Mouse (Mus musculus): ENCODE measurements at regions not wholly inside any gene's neighbourhood (a gene's known extent, or its start where the extent isn't known, plus 50 kb on each side); places are given as distances from the start of the nearest gene placed in this dataset.

DNA sequence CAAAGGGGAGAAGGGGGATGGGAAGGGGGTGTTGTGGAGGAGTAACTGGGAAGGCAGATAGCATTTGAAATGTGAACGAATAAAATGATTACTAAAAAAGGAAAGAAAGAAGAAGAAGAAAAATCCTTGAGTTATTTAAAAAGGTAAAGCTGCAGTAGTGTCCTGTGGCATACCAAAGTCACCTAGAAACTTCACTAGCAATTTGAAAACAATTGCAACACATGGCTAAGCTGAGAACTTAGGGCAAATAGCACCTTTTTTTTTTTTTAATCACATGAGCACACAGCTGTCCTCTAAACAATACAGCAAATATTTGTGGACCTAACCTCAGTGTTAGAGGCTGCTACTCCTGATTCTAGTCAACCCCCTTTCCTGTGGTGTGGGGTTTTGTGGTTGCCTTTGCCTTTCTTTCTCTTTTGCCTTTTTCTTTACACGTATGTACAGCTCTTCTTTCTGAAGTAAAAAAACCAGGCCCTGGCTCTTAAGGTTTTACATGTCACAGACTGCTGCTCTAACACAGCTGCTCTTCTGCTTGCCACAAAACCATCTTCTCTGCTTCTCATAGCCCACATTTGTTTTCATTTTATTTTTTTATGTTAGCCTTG is 71.6 kb upstream of the Ctsc start:
- H3K9ac ChIP-seq (ENCODE audit: low read depth, low read length) = no peak overlapping the region
- no peaks in the 10 kb centered on the region for H3K4me1 ChIP-seq (ENCODE audit: control insufficient read depth, insufficient read depth, low read length)
- 39% methylated on average over 2 of the region's 2 CpGs for WGBS
- H3K36me3 ChIP-seq (ENCODE audit: control insufficient read depth, insufficient read depth, low read length) = no peaks in the 10 kb centered on the region
- H3K27me3 ChIP-seq (ENCODE audit: control insufficient read depth, insufficient read depth, low read length) = no peaks in the 10 kb centered on the region
- no peak for DNase-seq
- intact Hi-C loops (cut with DNase I) = no loop called here
- H3K4me3 ChIP-seq = no peak overlapping the region
- peak overlapping the region; percentile 17; the same call in 1 of the 2 replicates for H3K27ac ChIP-seq
- TF ChIP-seq POLR2A (IDR thresholded peaks at IDR 0.05; ENCODE audit: insufficient read depth, low read depth, low read length) (no peak), CTCF (IDR thresholded peaks at IDR 0.05) (no peak), EP300 (IDR thresholded peaks at IDR 0.05; ENCODE audit: insufficient read depth, low read depth, low read length) (no peak)
- no peaks in the 10 kb centered on the region for H3K79me2 ChIP-seq (replicated peaks; ENCODE audit: control insufficient read depth, insufficient read depth, low read length)

DNA sequence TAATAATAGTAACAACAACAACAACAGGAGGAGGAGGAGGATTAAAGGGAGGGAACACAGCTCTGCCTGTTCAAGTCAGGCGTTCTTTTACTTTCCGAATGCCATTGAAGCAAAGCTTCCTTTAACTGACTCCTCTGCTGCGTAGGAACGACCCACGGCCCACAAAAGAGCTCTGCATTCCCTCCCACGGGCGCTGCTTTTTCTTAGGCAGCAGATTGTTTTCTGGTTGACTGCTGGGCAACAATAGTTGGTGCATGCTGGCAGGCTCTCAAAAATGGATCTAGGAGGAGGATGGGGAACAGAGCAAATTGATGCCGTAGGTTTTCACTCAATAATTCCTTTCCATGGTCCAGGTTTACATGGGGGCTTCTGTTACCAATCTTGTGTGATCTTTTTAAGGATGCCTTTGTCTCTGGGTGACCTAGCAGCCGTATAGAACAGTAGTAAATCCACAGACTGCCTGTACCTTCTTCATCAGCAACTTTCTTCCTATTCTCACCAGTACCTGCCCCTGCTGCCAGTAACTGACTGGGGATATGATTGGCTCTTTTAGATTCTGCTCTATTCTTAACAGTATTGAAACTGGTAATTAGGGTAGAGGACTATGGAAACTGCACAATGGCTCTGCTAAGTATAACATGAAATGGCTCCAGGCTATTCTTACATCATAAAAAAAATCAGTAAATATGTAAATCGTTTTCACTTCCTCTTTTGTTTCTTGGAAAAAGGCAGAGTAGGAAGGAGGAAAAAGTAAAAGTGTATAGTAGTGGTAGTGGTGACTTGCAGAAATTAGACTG is 70.8 kb upstream of the Ctsc start:
- intact Hi-C loops (cut with DNase I) = no loop called here
- peak overlapping the region; percentile 28 for H3K27ac ChIP-seq
- WGBS = 50% methylated on average over 10 of the region's 10 CpGs

DNA sequence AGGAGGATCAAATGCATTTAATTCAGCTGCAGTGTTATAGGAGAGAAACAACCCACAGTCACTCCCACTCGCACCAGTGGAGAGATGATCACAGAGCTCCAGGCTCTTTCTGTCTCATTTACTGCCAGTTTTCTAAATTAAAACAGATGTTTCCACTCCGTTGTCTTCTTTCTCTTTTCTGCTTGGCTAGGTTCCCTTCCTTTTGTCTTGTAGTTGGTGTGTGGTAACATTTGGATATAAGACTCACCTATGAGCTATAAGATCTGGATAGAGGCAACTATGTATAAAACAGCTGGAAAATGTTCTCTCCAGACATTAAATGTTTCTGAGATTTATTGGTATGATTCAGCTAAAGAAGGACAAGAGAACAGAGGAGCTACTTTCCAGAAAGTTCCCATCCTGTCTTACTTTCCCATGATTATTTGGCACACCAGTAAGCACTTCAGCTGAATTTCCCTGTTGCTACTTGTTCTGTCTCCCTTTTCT is 63.1 kb upstream of the Ctsc start:
- Histone ChIP-seq H3K9ac (ENCODE audit: low read depth, low read length) (no peak overlapping the region), H3K36me3 (ENCODE audit: control insufficient read depth, insufficient read depth, low read length) (no peaks in the 10 kb centered on the region), H3K27me3 (ENCODE audit: control insufficient read depth, insufficient read depth, low read length) (no peaks in the 10 kb centered on the region), H3K4me3 (no peak overlapping the region), H3K27ac (no peak overlapping the region), H3K79me2 (replicated peaks; ENCODE audit: control insufficient read depth, insufficient read depth, low read length) (no peaks in the 10 kb centered on the region), H3K4me1 (ENCODE audit: control insufficient read depth, insufficient read depth, low read length) (no peaks in the 10 kb centered on the region)
- intact Hi-C loops (cut with DNase I) = loop anchor here (5.0 kb wide), 1 partner anchor 143 kb away; no protein-coding TSS in a partner anchor
- no peak for TF ChIP-seq EP300 (IDR thresholded peaks at IDR 0.05; ENCODE audit: insufficient read depth, low read depth, low read length)
- TF ChIP-seq CTCF (IDR thresholded peaks at IDR 0.05) = no peak
- WGBS = 53% methylated on average over 2 of the region's 2 CpGs
- no peak for DNase-seq

More for the DNA sequence above, 70.8 kb upstream of the Ctsc start:
- Histone ChIP-seq H3K4me1 (ENCODE audit: control insufficient read depth, insufficient read depth, low read length) (no peaks in the 10 kb centered on the region), H3K79me2 (replicated peaks; ENCODE audit: control insufficient read depth, insufficient read depth, low read length) (no peaks in the 10 kb centered on the region), H3K4me3 (no peak overlapping the region), H3K9ac (ENCODE audit: low read depth, low read length) (no peak overlapping the region), H3K36me3 (ENCODE audit: control insufficient read depth, insufficient read depth, low read length) (no peaks in the 10 kb centered on the region), H3K27me3 (ENCODE audit: control insufficient read depth, insufficient read depth, low read length) (no peaks in the 10 kb centered on the region)
- DNase-seq = no peak
- TF ChIP-seq CTCF (IDR thresholded peaks at IDR 0.05) = no peak

DNA sequence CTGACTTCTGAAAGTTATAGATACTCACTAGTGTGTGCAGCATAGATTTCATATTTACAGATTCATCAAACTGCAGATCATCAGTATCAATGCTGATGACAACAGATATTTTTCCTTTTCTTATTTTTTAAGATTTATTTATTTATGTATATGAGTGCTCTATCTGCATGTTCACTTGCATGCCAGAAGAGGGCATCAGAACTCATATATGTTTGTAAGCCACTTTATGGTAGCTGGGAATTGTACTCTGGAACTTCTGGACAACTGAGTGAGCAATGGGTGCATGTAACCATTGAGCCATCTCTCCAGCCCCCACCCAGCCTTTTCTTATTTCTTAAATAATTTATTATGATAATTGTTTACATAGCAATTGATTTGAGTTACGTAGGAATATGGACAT is 62.5 kb upstream of the Ctsc start:
- H3K27me3 ChIP-seq (ENCODE audit: control insufficient read depth, insufficient read depth, low read length) = no peaks in the 10 kb centered on the region
- intact Hi-C loops (cut with DNase I) = loop anchor here (5.0 kb wide), 1 partner anchor 142 kb away; no protein-coding TSS in a partner anchor
- no peaks in the 10 kb centered on the region for H3K4me1 ChIP-seq (ENCODE audit: control insufficient read depth, insufficient read depth, low read length)
- H3K79me2 ChIP-seq (replicated peaks; ENCODE audit: control insufficient read depth, insufficient read depth, low read length) = no peaks in the 10 kb centered on the region
- DNase-seq = no peak
- no peaks in the 10 kb centered on the region for H3K36me3 ChIP-seq (ENCODE audit: control insufficient read depth, insufficient read depth, low read length)
- no peak overlapping the region for H3K9ac ChIP-seq (ENCODE audit: low read depth, low read length)
- 92% methylated on average over 1 of the region's 1 CpGs for WGBS
- H3K4me3 ChIP-seq = no peak overlapping the region
- H3K27ac ChIP-seq = no peak overlapping the region
- TF ChIP-seq EP300 (IDR thresholded peaks at IDR 0.05; ENCODE audit: insufficient read depth, low read depth, low read length) (no peak), POLR2A (IDR thresholded peaks at IDR 0.05; ENCODE audit: insufficient read depth, low read depth, low read length) (no peak), CTCF (IDR thresholded peaks at IDR 0.05) (peak; percentile 53)

DNA sequence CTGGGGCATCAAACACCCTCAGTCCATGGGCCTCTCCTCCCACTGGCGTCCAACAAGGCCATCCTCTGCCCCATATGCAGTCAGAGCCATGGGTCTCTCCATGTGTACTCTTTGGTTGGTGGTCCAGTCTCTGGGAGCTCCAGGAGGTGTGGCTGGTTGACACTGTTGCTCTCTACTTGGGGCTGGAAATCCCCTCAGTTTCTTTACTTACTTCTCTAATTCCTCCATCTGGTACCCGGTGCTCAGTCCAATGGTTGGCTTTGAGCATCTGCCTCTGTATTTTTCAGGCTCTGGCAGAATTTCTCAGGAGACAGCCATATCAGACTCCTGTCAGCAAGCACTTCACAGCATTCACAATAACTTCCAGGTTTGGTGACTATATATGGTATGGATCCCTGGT is 55.7 kb upstream of the Ctsc start:
- 56% methylated on average over 2 of the region's 2 CpGs for WGBS
- Histone ChIP-seq H3K4me1 (ENCODE audit: control insufficient read depth, insufficient read depth, low read length) (no peaks in the 10 kb centered on the region), H3K9ac (ENCODE audit: low read depth, low read length) (no peak overlapping the region), H3K36me3 (ENCODE audit: control insufficient read depth, insufficient read depth, low read length) (no peaks in the 10 kb centered on the region), H3K4me3 (no peak overlapping the region), H3K79me2 (replicated peaks; ENCODE audit: control insufficient read depth, insufficient read depth, low read length) (no peaks in the 10 kb centered on the region), H3K27me3 (ENCODE audit: control insufficient read depth, insufficient read depth, low read length) (no peaks in the 10 kb centered on the region), H3K27ac (no peak overlapping the region)
- intact Hi-C loops (cut with DNase I) = no loop called here
- TF ChIP-seq POLR2A (IDR thresholded peaks at IDR 0.05; ENCODE audit: insufficient read depth, low read depth, low read length) (no peak), CTCF (IDR thresholded peaks at IDR 0.05) (no peak), EP300 (IDR thresholded peaks at IDR 0.05; ENCODE audit: insufficient read depth, low read depth, low read length) (no peak)
- DNase-seq = no peak

DNA sequence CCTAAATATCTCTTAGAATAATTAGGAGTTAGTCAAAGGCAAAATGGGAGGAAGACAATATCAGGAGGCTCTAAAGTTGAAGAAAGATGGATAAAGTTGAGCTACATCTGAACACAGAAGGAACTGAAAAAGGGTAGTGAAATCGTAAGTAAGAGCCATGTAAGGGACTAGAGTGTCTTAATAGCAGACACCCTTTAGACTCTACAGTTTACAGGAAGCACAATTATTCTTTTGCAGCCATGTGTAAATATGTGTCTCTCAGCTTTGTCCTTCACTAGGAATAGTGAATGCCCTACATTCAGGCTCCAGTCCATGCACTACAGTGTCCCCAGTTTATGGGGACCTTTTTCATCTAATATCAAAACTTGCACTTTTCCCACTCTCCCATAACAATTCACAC is 52.1 kb upstream of the Ctsc start:
- Histone ChIP-seq H3K27ac (no peak overlapping the region), H3K4me1 (ENCODE audit: control insufficient read depth, insufficient read depth, low read length) (no peaks in the 10 kb centered on the region), H3K27me3 (ENCODE audit: control insufficient read depth, insufficient read depth, low read length) (no peaks in the 10 kb centered on the region), H3K79me2 (replicated peaks; ENCODE audit: control insufficient read depth, insufficient read depth, low read length) (no peaks in the 10 kb centered on the region), H3K4me3 (no peak overlapping the region), H3K9ac (ENCODE audit: low read depth, low read length) (no peak overlapping the region), H3K36me3 (ENCODE audit: control insufficient read depth, insufficient read depth, low read length) (no peaks in the 10 kb centered on the region)
- TF ChIP-seq CTCF (IDR thresholded peaks at IDR 0.05) (no peak), EP300 (IDR thresholded peaks at IDR 0.05; ENCODE audit: insufficient read depth, low read depth, low read length) (no peak), POLR2A (IDR thresholded peaks at IDR 0.05; ENCODE audit: insufficient read depth, low read depth, low read length) (no peak)
- WGBS = 74% methylated on average over 1 of the region's 1 CpGs
- DNase-seq = no peak
- intact Hi-C loops (cut with DNase I) = no loop called here

Data from heart, adult 2 months (tissue).